17 mouse cellular contexts compared by ENCODE assay signal in genomic region chr10:108355392-108355775, GRCm38 (mm10). TPM values are rescaled to one million over a fixed set of nuclear protein-coding genes. Genes with fewer than 3 reads are reported as not detected.
DNase-seq lines count a peak whose midpoint lies in the region; ATAC-seq and TF ChIP-seq lines count a peak whose summit lies in the region.
"Had no signal": no experiment of that assay in that cellular context is flagged by ENCODE, and none has a peak within 500 bp of the region (broad histone marks: within the 10 kb centered on the region; RNA-seq: fewer than 3 reads in every experiment).

No protein-coding gene starts in this region.

- no peak for TF ChIP-seq EP300 in lung, postnatal 0 days (IDR thresholded peaks at IDR 0.05)

- H3K4me3 ChIP-seq in lung, postnatal 0 days (ENCODE audit: low read depth, low read length): no peak overlapping the region
- H3K4me3 ChIP-seq: embryonic facial prominence, embryonic 10.5 days; heart, adult 2 months; hindbrain, embryonic 12.5 days had no signal

- no peaks in the 10 kb centered on the region for H3K27me3 ChIP-seq in lung, postnatal 0 days (replicated peaks; ENCODE audit: insufficient read depth, low read length)
- H3K27me3 ChIP-seq: hindbrain, embryonic 12.5 days had no signal

- WGBS in lung, postnatal 0 days: 51% methylated on average over 3 of the region's 3 CpGs

- no peak for TF ChIP-seq CTCF in lung, postnatal 0 days (IDR thresholded peaks at IDR 0.05)

- no peak overlapping the region for H3K27ac ChIP-seq in lung, postnatal 0 days (ENCODE audit: low read length)
- H3K27ac ChIP-seq: heart, adult 2 months; hindbrain, embryonic 12.5 days had no signal

- no peak overlapping the region for H3K9ac ChIP-seq in lung, postnatal 0 days (replicated peaks; ENCODE audit: low read depth)
- H3K9ac ChIP-seq: hindbrain, embryonic 12.5 days had no signal

- ATAC-seq in lung, postnatal 0 days: no peak
- ATAC-seq: hindbrain, embryonic 16.5 days; inflammation-experienced regulatory T-cells, adult 6 months; intestine, postnatal 0 days had no signal

- no peak overlapping the region for H3K4me2 ChIP-seq in lung, postnatal 0 days (replicated peaks; ENCODE audit: low read depth, low read length)
- H3K4me2 ChIP-seq: hindbrain, embryonic 12.5 days had no signal

- H3K36me3 ChIP-seq in lung, postnatal 0 days (ENCODE audit: insufficient read depth, low read length): 0 out of 2 replicates have a peak, but pooled peaks cover 4% of the 10 kb centered on the region
- H3K36me3 ChIP-seq: hindbrain, embryonic 12.5 days had no signal

- no peaks in the 10 kb centered on the region for H3K9me3 ChIP-seq in lung, postnatal 0 days (ENCODE audit: low read length)
- H3K9me3 ChIP-seq: embryonic facial prominence, embryonic 10.5 days; hindbrain, embryonic 12.5 days had no signal

- peak; percentile 23 to 31 for DNase-seq in heart, adult 18-20 months
- DNase-seq in heart, adult 8-10 months (ENCODE audit: low spot score): no peak
- peak; percentile 45 for DNase-seq in kidney, postnatal 10 days
- no peak for DNase-seq in kidney, adult 8-10 months
- DNase-seq in lung, postnatal 36 days: peak; percentile 31
- no peak for DNase-seq in lung, postnatal 0 days (ENCODE audit: low spot score)
- DNase-seq: adrenal gland, adult 8-10 months; adrenal gland, postnatal 36 days; cerebellum, adult 2 months; cerebellum, postnatal 36 days; gastrocnemius, postnatal 10 days; heart, adult 2 months had no signal

- H3K4me1 ChIP-seq in lung, postnatal 0 days (ENCODE audit: insufficient read depth, low read depth, low read length): no peaks in the 10 kb centered on the region
- H3K4me1 ChIP-seq: hindbrain, embryonic 12.5 days had no signal

RNA-seq across cellular contexts. Expression of gene Pawr, which starts 23.5 kb away (rescaled TPM):
- 1 to 10 TPM; 4.4 to 4.8 TPM for total RNA-seq in heart, adult 18-20 months (2021)
- 1 to 10 TPM; 3.2 to 4.6 (median 4.1) TPM for total RNA-seq in heart, adult 8-10 months (2022)
- 15.3 and 19.6 TPM in 2 replicates for polyA plus RNA-seq in lung, postnatal 0 days (2015; fragmentation: Nextera tagmentation; extraction: Ambion mirVana)

Comparison
In these comparisons a context has a peak if more than half of its experiments do, and no peak if none do; other contexts are left out.
1. DNase-seq: peak in heart, adult 18-20 months (2 of 2), kidney, postnatal 10 days (single experiment) and lung, postnatal 36 days (single experiment); none in heart, adult 8-10 months (single experiment), kidney, adult 8-10 months (0 of 2) and lung, postnatal 0 days (single experiment).